Mouse (Mus musculus) 416B (cell line): Measurements from ENCODE around the gene Cdk19.

Experiments used
- DNase-seq: peaks from one replicate; pipeline ENCODE4 v3.0.0; 2011; ENCODE audit warnings: low read depth

Gene Cdk19

DNA sequence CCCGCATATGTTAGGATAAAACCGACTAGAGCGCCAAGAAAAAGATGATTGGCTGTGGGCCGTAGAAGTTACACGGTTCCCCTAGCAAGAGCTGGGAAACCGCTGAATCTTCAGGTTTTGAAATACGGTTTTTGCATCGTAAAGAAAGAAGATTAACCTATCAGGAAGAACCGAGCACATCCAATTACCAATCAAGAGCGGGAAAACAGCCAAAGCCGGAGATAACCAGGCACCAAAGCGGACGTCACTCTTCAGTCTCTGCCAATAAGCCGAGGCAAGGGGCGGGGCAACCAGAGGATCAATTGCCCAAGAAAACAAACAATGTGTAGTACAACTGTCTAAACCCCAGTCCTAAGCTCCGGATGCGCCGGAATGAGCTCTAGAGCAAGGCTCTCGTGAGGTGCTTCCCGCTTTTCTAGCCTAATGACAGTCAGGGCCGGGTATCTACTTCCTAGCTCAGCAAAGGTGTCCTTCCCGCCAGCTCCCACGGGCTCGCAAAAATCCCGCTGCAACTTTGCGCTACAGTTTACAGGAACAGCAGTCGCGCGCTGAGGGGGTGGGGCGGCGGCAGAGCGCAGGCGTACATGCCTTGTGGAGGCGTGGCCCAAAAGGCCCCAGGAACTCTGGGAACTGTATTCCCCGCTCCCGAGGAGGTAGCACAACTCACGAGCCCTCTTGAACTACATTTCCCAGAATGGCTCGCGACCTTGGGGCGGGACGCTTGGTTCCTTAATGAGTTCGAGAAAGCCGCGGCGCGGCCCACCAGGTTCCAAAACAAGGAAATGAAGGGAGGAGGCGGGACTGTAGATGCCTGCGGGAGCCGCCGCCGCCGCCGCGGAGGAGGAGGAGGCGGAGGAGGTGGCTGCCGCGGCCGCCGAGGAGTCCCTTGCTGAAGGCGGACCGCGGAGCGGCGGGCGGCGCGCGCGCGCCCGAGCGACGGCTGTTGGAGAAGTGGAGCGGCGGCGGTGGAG, 9.5 kb downstream of the Cdk19 start:
- DNase-seq: peak; percentile 100

DNA sequence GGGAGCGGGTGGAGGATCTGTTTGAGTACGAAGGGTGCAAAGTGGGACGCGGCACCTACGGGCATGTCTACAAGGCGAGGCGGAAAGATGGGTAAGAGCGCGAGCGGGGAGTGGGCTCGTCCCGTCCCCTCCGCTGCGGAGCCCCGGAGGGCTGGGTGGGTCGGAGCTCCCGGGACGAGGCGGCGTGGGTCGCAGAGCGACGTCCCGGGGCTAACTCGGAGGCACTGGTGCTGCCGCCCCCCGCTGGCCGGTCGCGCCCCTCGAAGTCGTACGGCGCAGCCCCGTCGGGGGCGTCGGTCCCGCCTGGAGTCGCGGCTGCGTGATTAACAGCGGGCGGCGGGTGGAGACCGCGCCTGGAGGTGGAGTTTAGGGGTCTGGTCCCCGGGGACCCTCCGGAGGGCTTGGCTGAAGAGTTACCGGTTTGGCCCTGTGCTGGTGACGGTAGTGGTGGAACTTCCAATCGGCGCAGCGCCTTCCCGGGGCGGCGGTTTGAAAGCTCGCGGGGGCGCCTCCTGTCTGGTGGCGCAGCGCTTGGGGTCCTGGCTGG, 10.3 kb downstream of the Cdk19 start:
- peak; percentile 47 for DNase-seq

DNA sequence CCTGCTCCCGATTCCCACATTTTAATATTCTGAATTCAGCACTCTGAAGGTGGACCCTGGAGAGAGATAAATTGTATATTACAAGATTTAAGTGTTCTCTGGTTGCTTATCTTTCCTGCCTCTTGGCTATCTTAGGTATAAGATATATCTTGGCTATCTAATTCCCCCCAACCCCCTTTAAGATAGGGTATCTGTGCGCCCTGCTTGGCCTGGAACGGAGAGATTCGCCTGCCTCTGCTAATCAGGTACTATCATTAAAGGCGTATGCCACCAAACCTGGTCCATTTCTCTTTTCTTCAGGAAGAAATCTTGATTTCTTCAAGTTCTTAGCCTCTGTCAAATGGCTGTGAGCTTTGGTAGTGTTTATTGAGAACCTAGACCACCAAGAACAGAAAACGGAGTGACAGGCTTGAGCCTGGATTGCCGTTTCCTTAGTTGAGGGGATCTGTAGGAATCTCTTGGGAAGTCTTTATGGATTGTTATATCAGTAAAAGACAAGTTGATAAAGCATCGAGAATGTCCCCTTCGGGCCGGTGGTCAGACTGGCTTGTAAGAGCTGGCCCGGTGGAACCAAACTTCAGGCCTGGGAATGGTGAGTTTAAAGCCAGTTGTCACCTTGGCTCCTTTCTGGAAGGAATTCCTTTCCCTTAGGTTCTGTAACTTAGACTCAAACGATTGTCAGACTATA, 11.0 kb downstream of the Cdk19 start:
- no peak for DNase-seq

DNA sequence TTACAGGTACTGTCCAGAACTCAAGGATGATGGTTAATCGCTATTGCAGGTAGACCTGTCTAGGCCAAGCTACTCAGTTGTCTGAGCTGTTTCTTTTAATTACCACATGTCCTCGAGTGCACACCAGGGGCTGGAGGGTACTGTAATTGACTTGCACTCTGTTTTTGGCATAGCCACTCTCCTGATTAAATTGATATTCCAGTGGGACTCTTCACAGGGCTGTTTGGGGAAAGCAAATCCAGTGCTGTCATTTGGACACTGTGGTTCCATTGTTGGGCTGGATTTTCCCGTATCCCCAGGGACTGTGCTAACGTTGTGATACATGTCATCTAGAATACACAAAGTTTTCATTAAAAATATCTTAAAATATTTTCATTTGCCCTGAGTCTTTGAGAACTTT, 11.8 kb downstream of the Cdk19 start:
- DNase-seq: no peak

DNA sequence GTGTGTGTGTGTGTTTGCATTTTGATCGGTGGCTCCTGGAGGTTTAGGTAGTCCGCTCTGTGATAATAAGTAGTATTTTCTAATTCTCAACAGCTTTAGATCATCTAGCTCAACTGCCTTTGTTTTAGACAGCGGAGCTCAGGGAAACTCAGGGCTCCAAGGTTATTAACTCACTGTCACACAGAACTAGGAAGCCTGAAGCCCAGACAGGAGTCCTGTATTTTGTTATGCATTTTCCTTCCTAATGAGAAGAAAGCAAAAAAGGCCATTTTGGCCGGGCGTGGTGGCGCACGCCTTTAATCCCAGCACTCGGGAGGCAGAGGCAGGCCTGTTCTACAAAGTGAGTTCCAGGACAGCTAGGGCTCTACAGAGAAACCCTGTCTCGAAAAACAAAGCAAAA, 14.7 kb downstream of the Cdk19 start:
- DNase-seq: peak; percentile 30

DNA sequence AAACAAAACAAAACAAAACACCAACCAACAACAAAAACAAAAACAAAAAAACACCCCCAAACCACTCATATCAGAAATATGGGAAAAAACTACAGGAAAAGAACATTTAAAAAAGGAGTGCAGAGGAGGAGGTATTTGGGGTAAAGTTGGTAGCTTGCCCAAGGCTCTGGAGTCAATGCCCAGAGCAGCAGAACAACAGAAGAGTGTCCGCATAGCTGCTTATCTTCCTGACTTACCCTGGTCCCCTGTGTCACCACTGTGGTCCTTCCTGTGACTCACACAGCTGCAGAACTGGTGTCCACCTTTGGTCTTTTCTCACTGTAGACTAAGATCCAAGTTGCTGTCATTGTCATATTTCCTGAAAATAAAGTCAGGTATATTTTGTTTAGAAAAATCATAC, 15.2 kb downstream of the Cdk19 start:
- peak; percentile 90 for DNase-seq

DNA sequence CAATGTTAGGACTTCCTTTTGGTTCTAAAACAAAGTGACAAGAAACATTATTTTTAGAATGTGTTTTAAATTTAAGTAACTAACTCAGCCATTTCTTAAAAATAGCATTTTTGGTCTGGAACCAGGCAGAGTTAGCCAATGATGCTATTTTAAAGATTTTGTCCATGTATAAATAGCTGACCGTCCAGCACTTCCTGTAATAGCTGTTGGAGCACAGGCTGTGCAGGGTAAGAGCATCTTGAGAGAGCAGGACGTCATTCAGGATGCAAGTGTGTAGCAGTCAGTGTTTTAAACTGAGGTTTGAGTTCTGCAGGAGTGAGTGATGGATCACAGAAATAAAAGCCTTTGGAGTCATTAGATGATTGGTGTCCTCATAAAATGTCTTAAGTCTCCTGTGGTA, 18.8 kb downstream of the Cdk19 start:
- DNase-seq: peak; percentile 52

DNA sequence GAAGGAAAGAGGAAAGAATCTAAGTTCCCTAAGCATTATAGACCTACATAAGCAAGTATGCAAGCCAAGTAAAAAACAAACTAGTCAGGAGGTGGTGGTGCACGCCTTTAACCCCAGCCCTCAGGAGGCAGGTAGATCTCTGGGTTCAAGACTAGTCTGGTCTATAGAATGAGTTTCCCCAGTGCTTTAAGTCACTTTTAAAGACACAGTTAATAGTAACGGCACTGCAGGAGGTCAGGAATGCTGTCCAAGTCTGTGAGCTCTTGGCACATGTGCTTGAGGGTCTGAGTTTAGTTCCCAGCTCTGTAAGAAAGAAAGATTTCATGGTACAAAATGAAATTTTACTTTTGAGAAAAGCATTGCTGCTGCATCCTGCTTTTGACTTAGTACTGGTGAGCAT, 19.8 kb downstream of the Cdk19 start:
- DNase-seq: no peak

DNA sequence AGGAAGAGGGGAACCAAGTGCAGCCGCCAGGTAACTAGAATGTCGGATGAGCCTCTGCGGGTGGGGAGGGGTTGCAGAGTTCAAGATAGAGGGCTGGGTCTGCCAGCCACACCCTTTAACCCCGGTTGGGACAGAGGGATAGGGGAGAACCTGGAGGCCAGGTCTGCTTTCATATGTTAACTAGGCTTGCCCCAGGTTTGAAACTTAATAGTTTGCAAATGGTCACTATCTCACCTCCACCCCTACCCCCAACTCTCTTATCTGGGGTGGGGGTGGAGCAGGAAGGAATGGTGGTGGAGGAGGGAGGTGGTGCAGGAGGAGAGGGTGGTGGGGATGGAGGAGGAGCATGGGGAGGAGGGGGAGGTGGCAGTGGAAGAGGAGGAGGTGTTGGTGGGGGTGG, 23.6 kb downstream of the Cdk19 start:
- no peak for DNase-seq

DNA sequence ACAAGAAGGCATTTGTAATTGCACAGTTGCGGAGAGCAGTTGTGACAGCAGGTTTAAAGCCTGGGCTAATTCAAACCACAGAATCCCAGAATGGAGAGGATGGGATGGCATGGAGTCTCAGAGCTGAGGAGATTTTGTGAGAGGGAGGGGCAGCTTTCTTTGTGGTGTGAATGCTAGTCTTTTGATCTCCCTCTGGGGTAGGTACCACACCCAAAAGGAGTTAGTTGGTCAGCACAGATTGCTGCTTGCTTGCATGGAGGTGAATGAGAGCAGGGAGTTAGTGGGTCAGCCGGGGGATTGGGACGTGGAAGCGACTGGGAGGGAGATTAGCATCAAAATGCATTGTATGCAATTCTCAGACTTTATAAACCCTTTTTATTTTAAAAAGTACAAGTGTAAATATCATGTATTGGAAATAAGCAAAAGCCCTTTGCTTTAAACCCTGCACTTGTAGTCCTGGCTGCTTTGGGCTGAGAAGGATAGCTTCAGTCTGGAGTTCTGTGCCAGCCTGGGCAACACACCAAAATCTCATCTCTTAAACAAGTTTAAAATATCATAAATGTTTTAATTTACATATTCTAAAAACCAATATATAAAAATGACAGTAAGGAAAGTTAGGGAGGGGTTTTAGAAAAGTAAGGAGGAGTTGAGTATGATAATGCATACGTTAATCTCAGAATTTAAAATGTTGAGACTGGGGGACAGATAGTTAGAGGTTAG, 25.4 kb downstream of the Cdk19 start:
- no peak for DNase-seq

DNA sequence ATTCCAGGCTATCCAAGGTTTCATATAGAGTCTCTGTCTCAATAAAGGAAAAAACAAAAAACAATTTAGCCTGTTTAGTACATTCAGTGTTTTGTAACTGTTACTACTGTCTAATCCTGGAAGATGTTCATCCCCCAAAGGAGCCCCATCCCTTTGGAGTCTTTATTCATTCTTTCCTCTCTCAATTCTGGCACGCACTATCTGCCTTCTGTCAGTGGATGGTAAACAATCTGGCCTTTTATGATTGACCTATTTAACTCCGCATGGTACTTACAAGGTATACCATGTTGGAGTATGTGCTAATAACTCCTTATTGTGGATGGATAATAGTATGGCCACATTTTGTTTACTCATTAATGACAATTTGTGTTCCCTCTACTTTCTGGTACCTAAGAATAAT, 26.6 kb downstream of the Cdk19 start:
- no peak for DNase-seq

DNA sequence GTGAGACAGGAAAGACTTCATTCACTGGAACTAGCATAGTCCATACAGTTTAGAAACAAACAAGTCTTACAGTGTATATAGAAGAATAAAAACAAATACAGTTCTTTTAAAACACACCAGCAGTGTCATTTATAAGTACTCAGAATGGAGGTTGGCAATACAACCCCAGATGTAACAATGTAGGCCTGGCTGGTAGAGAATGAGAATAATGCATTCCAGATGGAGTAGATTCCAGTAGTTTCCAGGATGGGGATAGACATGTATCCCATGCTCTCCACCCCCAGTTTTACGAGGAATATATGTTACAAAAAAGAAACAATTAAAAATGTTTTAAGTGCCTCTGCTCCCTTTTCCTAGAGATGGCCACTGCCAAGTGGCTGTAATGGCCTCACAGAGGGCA, 29.2 kb downstream of the Cdk19 start:
- DNase-seq: no peak

DNA sequence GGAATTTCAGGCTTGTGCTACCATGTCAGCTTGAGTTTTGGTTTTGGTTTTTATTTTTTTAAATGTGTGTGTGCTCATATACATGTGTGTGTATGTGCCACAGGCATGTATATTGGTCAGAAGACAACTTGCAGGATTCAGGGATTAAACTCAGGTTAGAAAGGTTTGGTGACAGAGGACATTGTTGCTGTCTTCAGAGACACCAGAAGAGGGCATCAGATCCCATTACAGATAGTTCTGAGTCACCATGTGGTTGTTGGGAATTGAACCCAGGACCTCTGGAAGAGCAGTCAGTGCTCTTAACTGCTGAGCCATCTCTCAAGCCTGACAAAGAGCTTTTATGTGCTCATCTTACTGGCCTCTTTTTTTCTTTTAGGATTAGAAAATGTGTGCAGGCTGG, 30.8 kb downstream of the Cdk19 start:
- DNase-seq: peak; percentile 68

DNA sequence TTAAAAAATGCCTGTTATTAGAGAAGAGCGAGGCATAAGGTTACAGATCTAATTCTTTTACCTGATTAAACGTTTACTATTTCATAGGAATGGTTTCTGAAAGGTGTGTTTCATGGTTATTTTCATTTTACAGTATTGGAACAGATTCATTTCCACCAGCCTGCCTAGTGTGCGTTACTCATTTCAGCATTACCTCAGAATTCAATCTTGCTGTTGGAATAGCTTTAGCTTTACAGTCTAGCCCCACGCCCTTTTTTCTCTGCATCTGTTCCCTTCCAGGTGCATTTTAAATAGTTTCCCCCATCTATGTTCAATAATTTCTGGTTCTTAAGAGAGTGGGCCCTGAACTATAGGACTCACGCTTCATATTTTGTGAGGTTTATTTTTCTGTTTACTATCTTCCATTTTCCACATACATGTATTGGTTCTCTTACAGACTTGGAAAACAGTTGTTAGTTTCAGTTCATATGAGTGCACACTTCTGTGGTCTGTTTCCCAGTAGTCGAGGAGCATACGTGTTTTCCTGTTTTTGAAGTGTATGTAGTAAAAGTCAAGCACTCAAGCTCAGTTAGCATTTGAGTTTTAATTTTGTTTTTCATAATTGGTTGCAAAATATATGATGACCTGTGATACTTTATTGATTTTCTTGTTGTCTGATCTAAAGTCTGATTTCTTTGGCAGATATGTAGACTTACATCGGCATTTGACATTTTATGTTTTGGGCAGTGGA, 32.0 kb downstream of the Cdk19 start:
- peak; percentile 54 for DNase-seq

DNA sequence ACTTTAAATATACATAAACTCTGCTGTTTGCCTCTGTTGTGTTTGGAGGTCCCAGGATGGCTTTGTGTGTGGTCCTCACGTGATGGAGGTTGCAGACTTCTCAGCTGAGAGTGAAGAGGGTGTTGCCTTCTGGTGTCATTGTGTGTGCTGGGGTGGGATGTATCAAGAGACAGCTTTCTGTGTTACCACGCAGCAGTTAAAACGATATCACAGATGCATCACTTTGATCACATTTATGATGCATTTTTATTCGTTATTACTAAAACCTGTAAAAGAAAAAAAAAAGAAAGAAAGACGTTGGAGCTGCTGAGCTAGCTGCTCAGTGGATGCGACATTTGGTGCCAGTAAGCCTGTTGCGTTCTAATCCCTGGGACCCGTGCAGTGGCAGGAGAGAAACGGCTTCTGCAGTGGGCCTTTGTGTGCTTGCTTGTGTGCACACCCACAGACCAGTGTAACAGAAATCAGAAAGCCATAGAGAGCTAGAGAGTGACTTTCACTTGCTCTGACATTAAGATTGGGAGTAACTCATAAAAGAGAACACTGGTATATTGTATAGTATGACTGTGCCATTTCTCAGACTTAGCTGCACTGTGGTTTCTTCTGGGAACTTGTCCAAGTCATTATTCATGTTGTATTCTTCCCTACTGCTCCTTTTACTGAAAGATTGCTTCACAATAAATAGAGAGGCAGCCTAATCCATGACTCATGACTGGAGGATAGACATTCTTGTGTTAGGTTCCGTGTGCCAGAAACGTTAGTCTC, 32.7 kb downstream of the Cdk19 start:
- peak; percentile 97 for DNase-seq

DNA sequence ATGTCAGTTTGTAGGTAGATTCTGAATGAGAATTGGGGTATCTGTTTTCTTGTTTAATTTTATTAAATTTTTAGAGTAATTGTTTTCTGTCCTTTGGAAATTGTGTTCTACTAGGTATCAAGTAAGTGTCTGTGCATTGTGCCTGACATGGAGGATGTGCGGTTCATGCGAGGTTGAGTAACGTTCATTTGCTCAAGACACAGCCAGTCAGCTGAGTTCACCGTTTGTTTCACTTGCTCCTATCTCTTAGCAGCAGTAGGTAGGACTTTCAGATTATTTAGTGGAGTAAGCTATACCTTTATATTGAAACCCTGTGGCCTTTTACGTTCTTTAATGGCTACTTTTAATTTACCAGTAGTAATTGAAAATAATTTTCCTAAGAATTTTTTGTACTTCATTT, 34.4 kb downstream of the Cdk19 start:
- no peak for DNase-seq

DNA sequence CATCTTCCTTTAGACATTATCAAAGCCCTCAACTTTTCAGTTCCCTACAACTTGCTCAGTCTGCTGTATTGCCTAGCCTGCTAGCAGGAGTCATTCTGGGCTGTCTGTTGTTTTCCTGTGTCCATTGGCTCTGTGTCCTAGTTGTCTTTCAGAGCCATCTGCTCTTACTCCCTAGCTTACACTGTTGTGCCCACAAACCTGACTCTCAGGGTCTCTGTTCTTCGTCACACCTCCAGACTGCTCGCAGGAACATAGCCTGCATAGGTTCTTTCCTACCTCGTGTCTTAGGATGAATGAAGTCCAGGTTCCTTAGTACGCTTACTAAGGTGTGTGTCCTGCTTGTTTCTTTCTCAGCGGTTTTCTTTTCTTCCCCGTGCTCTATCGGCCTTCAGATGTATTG, 35.5 kb downstream of the Cdk19 start:
- DNase-seq: no peak

DNA sequence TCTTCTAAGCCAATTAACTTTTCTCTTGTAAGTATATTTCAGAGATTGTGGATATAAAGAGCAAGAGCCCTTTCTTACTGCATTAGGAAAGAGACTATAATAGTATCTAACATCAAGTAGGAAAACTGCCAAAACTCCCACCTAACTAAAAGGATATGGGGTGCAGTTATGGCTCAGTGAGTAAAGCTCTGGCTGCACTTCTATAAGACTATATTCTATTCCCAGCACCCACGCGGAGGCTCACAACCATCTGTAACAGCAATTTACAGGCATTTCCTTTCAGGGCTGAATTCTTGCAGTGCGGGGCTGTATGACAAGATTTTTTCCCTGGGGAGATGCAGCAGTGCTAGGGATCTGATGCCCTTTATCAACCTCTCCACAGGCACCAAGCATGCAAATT, 36.9 kb downstream of the Cdk19 start:
- DNase-seq: no peak

DNA sequence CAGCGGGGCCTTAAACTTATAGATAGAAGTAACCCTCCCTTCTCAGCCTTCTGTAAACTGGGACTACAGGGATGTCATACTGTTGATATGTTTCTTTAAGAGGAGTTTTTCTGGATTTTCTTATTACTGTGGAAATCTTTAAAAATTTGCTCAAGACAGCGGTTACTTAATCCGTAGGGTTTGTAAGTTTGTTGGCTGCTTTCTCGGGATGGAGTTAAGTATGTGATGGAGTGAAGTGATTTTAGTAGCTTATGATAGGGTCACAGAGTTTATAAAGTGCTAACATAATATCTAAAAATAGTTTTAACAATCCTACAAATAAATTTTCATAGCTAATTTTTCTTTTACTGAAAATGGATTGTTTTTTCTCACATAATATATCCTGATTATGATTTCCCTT, 38.9 kb downstream of the Cdk19 start:
- DNase-seq: no peak

DNA sequence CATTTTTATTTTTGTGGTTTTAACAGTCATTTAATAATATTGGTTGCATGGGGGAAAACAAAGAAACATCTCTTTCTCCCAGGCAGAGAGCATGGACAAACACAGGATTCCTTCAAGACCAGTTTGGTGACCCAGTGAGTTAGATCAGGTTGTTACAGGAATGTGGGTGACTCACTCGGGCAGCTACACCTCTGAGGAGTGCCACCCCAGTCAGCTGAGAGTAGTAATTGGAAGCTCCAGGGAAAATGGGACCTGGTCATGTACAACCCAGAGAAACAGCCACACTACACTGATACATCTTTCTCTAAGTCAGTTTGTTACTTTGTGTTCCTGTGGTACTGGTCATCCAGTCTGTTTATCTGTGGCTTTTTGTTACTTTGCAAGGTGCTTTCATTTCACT, 40.3 kb downstream of the Cdk19 start:
- DNase-seq: no peak

DNA sequence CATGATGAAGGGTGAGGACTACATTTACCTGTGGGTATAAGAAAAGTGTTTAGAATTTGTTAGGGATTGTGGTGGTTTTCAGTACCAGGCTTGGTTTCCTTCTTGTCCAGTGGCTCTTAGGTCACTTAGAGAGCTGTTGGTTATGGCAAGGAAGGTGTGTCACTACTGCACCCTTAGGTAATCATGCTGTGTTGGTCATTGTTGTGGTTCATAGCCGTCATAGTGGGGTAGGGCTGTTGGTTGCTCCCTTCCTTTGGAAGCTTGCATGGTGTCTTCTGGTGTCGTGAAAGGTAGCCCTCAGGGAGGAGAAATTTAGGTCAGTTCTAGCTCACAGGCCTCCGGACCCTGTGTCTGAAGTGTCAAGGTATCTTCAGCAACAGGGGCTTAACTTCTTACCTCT, 46.0 kb downstream of the Cdk19 start:
- DNase-seq: peak; percentile 60
